Mouse (Mus musculus) forebrain, embryonic 14.5 days (tissue): ENCODE measurements around the gene Mydgf. TPM values are rescaled to one million over a fixed set of nuclear protein-coding genes. Genes with fewer than 3 reads are reported as not detected.

ENCODE experiments used
- ATAC-seq: fragments of 200-750 bp; cut with Nextera tagmentation; 2 replicates; pipeline ENCODE4 v1.8.0; 2017; ENCODE audit warnings: mild to moderate bottlenecking, moderate library complexity
- DNase-seq: peaks from one replicate; pipeline ENCODE4 v3.0.0-alpha.2; 2015; ENCODE audit warnings: low spot score
- H3K27ac ChIP-seq: fragments of 300-500 bp; sonication (generic); 2 replicates; pipeline ENCODE4 v1.5.1; 2014; ENCODE audit warnings: low read depth, mild to moderate bottlenecking, control low read depth, low read length, moderate library complexity
- H3K27me3 ChIP-seq: fragments of 300-500 bp; sonication (generic); replicated peaks from 2 replicates; pipeline ENCODE4 v1.6.1; 2014; ENCODE audit warnings: low read length, control low read depth, mixed read lengths; ENCODE audit not compliant: control insufficient read depth, insufficient read depth
- H3K36me3 ChIP-seq: fragments of 300-500 bp; sonication (generic); 2 replicates; pipeline ENCODE4 v1.6.1; 2014; ENCODE audit warnings: low read length, control low read depth; ENCODE audit not compliant: control insufficient read depth, insufficient read depth
- H3K4me1 ChIP-seq: fragments of 300-500 bp; sonication (generic); 2 replicates; pipeline ENCODE4 v1.6.1; 2014; ENCODE audit warnings: antibody characterized with exemption, low read length, control low read depth; ENCODE audit not compliant: control insufficient read depth, insufficient read depth
- H3K4me2 ChIP-seq: fragments of 300-500 bp; sonication (generic); 2 replicates; pipeline ENCODE4 v1.6.1; 2014; ENCODE audit warnings: mild to moderate bottlenecking, control low read depth, low read length
- H3K4me3 ChIP-seq: fragments of 300-500 bp; sonication (generic); 2 replicates; pipeline ENCODE4 v1.5.1; 2014; ENCODE audit warnings: low read depth, low read length, control low read depth
- H3K9ac ChIP-seq: fragments of 300-500 bp; sonication (generic); 2 replicates; pipeline ENCODE4 v1.6.1; 2014; ENCODE audit warnings: mild to moderate bottlenecking, low read length, control low read depth, moderate library complexity
- H3K9me3 ChIP-seq: fragments of 300-500 bp; sonication (generic); replicated peaks from 2 replicates; pipeline ENCODE4 v1.6.1; 2016; ENCODE audit warnings: low read length, control low read depth, mixed read lengths; ENCODE audit not compliant: control insufficient read depth
- WGBS: fragments of 180-500 bp; shearing (Covaris S2); extraction: QIAGEN DNeasy Blood & Tissue Kit; methylation state at CpG from one replicate; pipeline ENCODE4 v1.1.7; 2014; 5-methylcytosine and 5-hydroxymethylcytosine counted together
- microRNA-seq: library from miRNA; unstranded; fragments of <30 nt; microRNA quantifications from one replicate; pipeline ENCODE4, GENCODE M21; 2016
- polyA plus RNA-seq: library from polyadenylated mRNA; unstranded; fragments of >200 nt; fragmentation: Nextera tagmentation; extraction: Ambion mirVana; gene quantifications from 2 replicates; pipeline ENCODE4 v1.2.1, GENCODE M21; 2014

Mydgf gene
- polyA plus RNA-seq, 1 experiment from 2014 or later: 63.5 TPM

DNA sequence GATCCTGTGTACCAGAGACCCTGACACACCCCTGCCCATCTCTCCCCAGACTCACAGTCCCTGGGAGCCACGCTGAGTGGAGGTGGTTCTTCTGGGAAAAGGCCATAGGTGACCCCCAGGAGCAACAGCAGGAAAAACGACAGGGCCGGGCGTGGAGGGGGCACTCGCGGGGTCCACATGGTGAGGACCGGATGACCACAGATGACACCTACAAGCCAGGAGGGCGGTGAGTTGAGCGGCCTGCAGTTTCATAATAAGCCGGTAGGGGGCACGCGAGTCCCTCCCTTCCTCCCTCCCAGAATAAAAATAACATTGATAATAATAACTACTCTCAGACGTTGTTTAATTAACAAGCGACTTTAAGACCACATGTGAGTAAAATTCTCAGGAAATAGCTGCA is 51.1 kb downstream of the Mydgf start:
- H3K4me3 ChIP-seq: no peak overlapping the region
- no peaks in the 10 kb centered on the region for H3K9me3 ChIP-seq
- H3K4me2 ChIP-seq: no peak overlapping the region
- ATAC-seq (0 out of 2 replicates have a peak, but pooled peaks have one; percentile 15), DNase-seq (peak; percentile 46)
- WGBS: 3% methylated on average over 14 of the region's 14 CpGs
- 0 out of 2 replicates have a peak, but pooled peaks cover 7% of the 10 kb centered on the region for H3K4me1 ChIP-seq
- H3K9ac ChIP-seq: no peak overlapping the region
- no peaks in the 10 kb centered on the region for H3K27me3 ChIP-seq
- no peak overlapping the region for H3K27ac ChIP-seq
- peaks cover 18% of the 10 kb centered on the region for H3K36me3 ChIP-seq

DNA sequence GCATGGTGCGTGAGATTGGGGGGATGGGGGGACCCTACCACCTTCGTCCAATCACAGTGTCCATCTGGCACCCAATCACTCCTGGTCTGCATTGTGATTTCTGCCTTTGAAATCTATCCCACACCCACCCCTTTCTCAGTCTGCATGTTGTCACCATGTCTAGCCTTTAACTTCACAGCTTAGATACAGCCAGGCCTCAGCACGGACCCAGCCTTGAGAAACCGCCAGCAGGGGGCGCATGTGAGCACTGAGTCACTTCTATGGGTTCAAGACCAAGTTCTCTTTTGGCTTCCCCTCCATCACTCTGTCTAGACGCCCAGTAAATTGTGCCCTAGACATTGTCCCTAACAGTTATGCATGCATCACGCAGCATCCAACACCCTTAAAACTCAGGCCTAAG is 51.9 kb downstream of the Mydgf start:
- H3K27ac ChIP-seq: no peak overlapping the region
- H3K9ac ChIP-seq: no peak overlapping the region
- no peaks in the 10 kb centered on the region for H3K27me3 ChIP-seq
- 0 out of 2 replicates have a peak, but pooled peaks cover 7% of the 10 kb centered on the region for H3K4me1 ChIP-seq
- peaks cover 23% of the 10 kb centered on the region for H3K36me3 ChIP-seq
- DNase-seq (peak; percentile 57), ATAC-seq (peak; percentile 47; the same call in 1 of the 2 replicates)
- no peak overlapping the region for H3K4me2 ChIP-seq
- H3K4me3 ChIP-seq: no peak overlapping the region
- no peaks in the 10 kb centered on the region for H3K9me3 ChIP-seq
- 38% methylated on average over 7 of the region's 7 CpGs for WGBS

DNA sequence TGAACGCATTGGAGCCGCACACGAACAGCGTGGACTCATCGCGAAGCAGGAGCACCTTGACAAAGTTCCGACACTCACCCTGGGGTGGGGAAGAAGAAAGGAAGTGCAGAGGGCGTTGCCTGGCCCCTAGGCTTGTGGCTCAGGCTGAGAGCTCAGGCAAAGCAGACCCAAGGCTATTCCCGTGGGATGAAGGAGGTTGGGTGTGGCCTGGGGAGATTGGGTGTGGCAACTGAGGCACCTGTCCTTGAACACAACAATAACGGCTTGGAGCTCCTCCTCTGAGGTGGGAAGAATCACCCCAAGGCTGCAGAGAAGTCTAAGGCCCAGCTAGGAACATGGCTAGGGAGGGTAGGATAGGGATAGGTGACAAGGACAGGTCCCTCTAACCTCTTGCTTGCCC is 52.6 kb downstream of the Mydgf start:
- DNase-seq (no peak), ATAC-seq (no peak)
- 0 out of 2 replicates have a peak, but pooled peaks cover 7% of the 10 kb centered on the region for H3K4me1 ChIP-seq
- H3K27ac ChIP-seq: no peak overlapping the region
- peaks cover 23% of the 10 kb centered on the region for H3K36me3 ChIP-seq
- 91% methylated on average over 10 of the region's 10 CpGs for WGBS
- H3K4me2 ChIP-seq: no peak overlapping the region
- H3K27me3 ChIP-seq: no peaks in the 10 kb centered on the region
- H3K4me3 ChIP-seq: no peak overlapping the region
- no peak overlapping the region for H3K9ac ChIP-seq
- H3K9me3 ChIP-seq: no peaks in the 10 kb centered on the region

DNA sequence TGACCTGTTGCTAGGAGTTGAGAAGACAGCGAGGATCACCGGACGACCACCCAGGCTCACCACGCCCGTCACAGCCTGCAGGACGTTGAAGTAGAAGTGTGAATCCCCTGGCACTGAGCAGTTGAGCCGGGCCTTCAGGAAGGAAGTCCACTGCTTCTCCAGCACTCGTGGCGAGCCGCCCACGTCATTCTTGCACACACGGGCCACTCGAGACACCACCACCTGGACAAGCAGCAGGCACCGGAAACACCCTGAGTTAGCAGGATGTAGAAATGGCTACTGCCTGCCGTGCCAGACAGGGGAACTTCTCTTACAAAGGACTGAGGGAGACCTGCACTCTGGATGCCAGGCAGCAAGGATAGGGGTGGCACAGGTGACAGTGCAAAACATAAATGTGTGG is 55.5 kb downstream of the Mydgf start:
- no peak overlapping the region for H3K4me3 ChIP-seq
- DNase-seq: no peak
- no peak overlapping the region for H3K9ac ChIP-seq
- no peaks in the 10 kb centered on the region for H3K9me3 ChIP-seq
- H3K27ac ChIP-seq: no peak overlapping the region
- ATAC-seq: no peak
- H3K4me1 ChIP-seq: no peaks in the 10 kb centered on the region
- H3K4me2 ChIP-seq: no peak overlapping the region
- peaks cover 15% of the 10 kb centered on the region for H3K27me3 ChIP-seq
- H3K36me3 ChIP-seq: peaks cover 37% of the 10 kb centered on the region
- WGBS: 85% methylated on average over 15 of the region's 15 CpGs

DNA sequence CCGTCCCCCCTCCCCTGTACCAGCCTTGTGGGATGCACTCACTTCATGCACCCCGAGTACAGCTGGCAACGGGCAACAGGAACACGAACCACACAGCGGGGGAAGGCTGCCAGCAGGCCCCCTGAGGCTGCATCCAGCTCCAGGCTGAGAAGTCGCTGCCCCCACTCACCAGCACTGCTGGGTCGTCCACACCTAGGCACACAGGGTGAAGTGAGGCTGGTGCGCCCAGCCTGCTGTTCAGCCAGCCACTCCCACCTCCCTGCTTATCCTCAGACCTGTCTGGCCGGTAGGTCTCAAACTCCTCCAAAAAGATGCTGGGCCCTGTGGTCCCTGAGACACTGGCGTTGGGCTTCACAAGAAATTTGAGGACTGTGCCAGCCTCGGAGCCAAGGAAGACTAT is 57.5 kb downstream of the Mydgf start:
- Histone ChIP-seq H3K4me2 (no peak overlapping the region), H3K9me3 (peaks cover 10% of the 10 kb centered on the region), H3K9ac (no peak overlapping the region), H3K4me1 (no peaks in the 10 kb centered on the region), H3K36me3 (peaks cover 38% of the 10 kb centered on the region), H3K4me3 (no peak overlapping the region), H3K27me3 (peaks cover 35% of the 10 kb centered on the region), H3K27ac (no peak overlapping the region)
- DNase-seq (no peak), ATAC-seq (no peak)
- 77% methylated on average over 11 of the region's 11 CpGs for WGBS

Small RNAs within 50 kb of the gene (microRNA-seq; reads per million reads assigned to microRNA genes)
- gene Gm44397: not detected

Other genes with a start within 250 kb of the Mydgf start
- 9.8 and 10.3 TPM in 2 replicates for gene Zfp119b, start 234.4 kb downstream of the Mydgf start, polyA plus RNA-seq
- 2.6 and 3.8 TPM in 2 replicates for gene Ebi3, start 231.3 kb downstream of the Mydgf start, polyA plus RNA-seq
- 25.4 and 26.1 TPM in 2 replicates for gene Yju2, start 224.8 kb downstream of the Mydgf start, polyA plus RNA-seq
- gene Shd, start 213.5 kb downstream of the Mydgf start, polyA plus RNA-seq: 109 and 111 TPM in 2 replicates
- gene Fsd1, start 197.4 kb downstream of the Mydgf start, polyA plus RNA-seq: 106 and 121 TPM in 2 replicates
- gene Stap2, start 178.3 kb downstream of the Mydgf start, polyA plus RNA-seq: 4.7 and 5.0 TPM in 2 replicates
- gene Mpnd, start 178.2 kb downstream of the Mydgf start, polyA plus RNA-seq: 170 TPM in 2 replicates
- 96.0 and 113 TPM in 2 replicates for gene Sh3gl1, start 147.3 kb downstream of the Mydgf start, polyA plus RNA-seq
- 6.8 and 6.9 TPM in 2 replicates for gene Chaf1a, start 143.5 kb downstream of the Mydgf start, polyA plus RNA-seq
- gene Ubxn6, start 108.9 kb downstream of the Mydgf start, polyA plus RNA-seq: 68.8 and 83.7 TPM in 2 replicates
- 81.5 and 109 TPM in 2 replicates for gene Hdgfl2, start 104.3 kb downstream of the Mydgf start, polyA plus RNA-seq
- 0.04 and 0.07 TPM in 2 replicates for gene Plin4, start 74.1 kb downstream of the Mydgf start, polyA plus RNA-seq
- gene Plin5, start 66.3 kb downstream of the Mydgf start, polyA plus RNA-seq: 0.42 and 0.67 TPM in 2 replicates
- not detected in 2 replicates for gene Lrg1, start 61.9 kb downstream of the Mydgf start, polyA plus RNA-seq
- 9.4 and 12.1 TPM in 2 replicates for gene Sema6b, start 43.6 kb downstream of the Mydgf start, polyA plus RNA-seq
- 9.7 and 10.9 TPM in 2 replicates for gene Tnfaip8l1, start 21.4 kb downstream of the Mydgf start, polyA plus RNA-seq
- 18.3 and 25.9 TPM in 2 replicates for gene Dpp9, start 35.0 kb upstream of the Mydgf start, polyA plus RNA-seq
- gene Fem1a, start 72.9 kb upstream of the Mydgf start, polyA plus RNA-seq: 18.0 and 22.0 TPM in 2 replicates
- 1.5 and 2.2 TPM in 2 replicates for gene Ticam1, start 92.9 kb upstream of the Mydgf start, polyA plus RNA-seq
- gene Plin3, start 109.0 kb upstream of the Mydgf start, polyA plus RNA-seq: 15.3 and 17.8 TPM in 2 replicates
- gene Arrdc5, start 116.4 kb upstream of the Mydgf start, polyA plus RNA-seq: not detected in 2 replicates
- 38.9 and 47.4 TPM in 2 replicates for gene Uhrf1, start 119.4 kb upstream of the Mydgf start, polyA plus RNA-seq
- gene Kdm4b, start 142.1 kb upstream of the Mydgf start, polyA plus RNA-seq: 41.7 and 58.5 TPM in 2 replicates